Mouse (Mus musculus) bone marrow macrophage, adult 2 months (primary cell): ENCODE results near the gene Stox1.

Source experiments
- CTCF ChIP-seq: IDR thresholded peaks from 2 replicates; pipeline ENCODE4 v1.5.1; 2012; ENCODE audit warnings: low read depth, mild to moderate bottlenecking, low read length, moderate library complexity
- POLR2A ChIP-seq: IDR thresholded peaks from 2 replicates; pipeline ENCODE4 v1.6.1; 2012; ENCODE audit warnings: mild to moderate bottlenecking, low read depth, low read length, borderline replicate concordance

DNA sequence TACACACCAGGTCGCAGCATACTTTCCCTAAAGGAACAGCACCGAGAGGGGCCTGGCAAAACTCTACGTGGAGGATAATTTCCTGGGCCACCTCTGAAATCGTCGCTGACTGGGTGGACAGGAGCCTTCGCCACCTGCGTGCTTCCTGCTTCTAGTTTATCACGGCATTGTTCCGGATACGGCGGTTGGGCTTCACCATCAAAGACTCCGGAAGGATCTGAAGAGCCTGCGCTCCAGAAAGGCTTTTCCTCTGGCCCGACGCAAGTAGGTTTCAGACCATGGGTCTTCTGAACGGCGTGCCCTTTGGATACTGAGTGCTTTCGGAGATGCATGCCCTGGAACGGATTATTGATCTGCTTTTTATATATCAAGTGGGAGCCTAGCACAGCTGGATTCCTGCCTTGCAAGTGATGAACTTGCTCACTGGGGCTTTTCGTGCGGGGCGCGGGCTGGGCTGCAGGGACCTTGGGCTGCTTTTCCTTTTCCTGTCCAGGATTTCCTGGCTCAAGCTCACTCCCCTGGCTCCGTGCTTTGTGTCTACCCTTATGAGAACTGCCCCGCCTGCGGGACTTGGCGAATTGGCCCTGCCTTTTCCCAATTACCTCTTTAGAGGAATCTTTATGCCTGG lies 60.9 kb downstream of the Stox1 start:
- TF ChIP-seq POLR2A (no peak), CTCF (no peak)
